Mouse (Mus musculus): ENCODE measurements at regions not wholly inside any gene's neighbourhood (a gene's known extent, or its start where the extent isn't known, plus 50 kb on each side); places are given as distances from the start of the nearest gene placed in this dataset.

DNA sequence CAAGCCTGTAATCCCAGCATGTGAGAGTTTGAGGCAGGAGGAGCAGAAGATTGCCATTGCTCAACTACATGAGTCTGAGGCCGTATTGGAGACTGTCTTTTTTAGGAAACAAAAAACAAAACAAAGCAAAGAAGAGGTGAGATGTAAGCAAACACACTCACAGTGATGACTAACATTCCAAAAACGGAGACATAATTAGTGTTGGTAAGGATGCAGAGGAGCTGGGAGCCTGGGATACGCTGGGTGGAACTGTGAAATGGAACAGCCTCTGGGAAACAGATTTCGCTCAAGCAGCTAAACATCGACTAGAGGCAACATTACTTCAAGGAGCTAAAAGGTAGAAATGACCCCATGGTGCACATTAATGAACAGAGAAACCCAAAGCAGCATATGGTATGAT lies 68.3 kb upstream of the Lrig1 start:
- no peak overlapping the region for H3K4me3 ChIP-seq (ENCODE audit: insufficient read depth, low read depth, low read length)
- no peaks in the 10 kb centered on the region for H3K4me1 ChIP-seq (ENCODE audit: control insufficient read depth, insufficient read depth, insufficient read length, low read length)
- H3K27ac ChIP-seq (replicated peaks; ENCODE audit: low read depth, low read length): no peak overlapping the region

- Histone ChIP-seq H3K4me1 (ENCODE audit: control insufficient read depth, insufficient read depth, insufficient read length, low read length) (peaks cover 2% of the 10 kb centered on the region; the same call in 1 of the 2 replicates), H3K27ac (replicated peaks; ENCODE audit: low read depth, low read length) (no peak overlapping the region), H3K4me3 (ENCODE audit: insufficient read depth, low read depth, low read length) (no peak overlapping the region)
Measured at GRCm38 (mm10) chr6:94765724-94766123, 65.8 kb upstream of the Lrig1 start.

DNA sequence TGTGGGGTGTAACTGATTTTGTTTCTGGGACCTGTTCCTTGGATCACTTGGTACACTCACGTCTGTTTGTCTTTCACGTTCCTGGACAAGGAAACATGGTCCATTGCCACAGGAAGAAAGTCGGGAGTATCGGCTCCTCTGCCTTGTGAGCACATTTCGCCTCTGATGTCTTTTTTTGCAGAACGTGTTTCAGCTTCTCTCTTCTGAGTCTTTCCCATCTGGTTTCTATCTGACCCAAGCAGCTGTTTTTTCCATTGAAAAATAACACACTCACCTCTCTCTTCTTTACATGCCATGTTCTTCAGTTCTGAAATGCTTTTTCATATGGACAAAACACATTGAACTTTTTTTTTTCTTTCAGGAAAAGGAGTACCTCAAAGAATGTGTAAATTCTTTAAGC lies 61.4 kb upstream of the Lrig1 start:
- Histone ChIP-seq H3K27ac (replicated peaks; ENCODE audit: low read depth, low read length) (no peak overlapping the region), H3K4me1 (ENCODE audit: control insufficient read depth, insufficient read depth, insufficient read length, low read length) (peaks cover 6% of the 10 kb centered on the region), H3K4me3 (ENCODE audit: insufficient read depth, low read depth, low read length) (no peak overlapping the region)

- no peak overlapping the region for H3K4me3 ChIP-seq (ENCODE audit: insufficient read depth, low read depth, low read length)
- H3K4me1 ChIP-seq (ENCODE audit: control insufficient read depth, insufficient read depth, insufficient read length, low read length): peaks cover 6% of the 10 kb centered on the region
- H3K27ac ChIP-seq (replicated peaks; ENCODE audit: low read depth, low read length): no peak overlapping the region
Measured at GRCm38 (mm10) chr6:94760629-94761111, 60.7 kb upstream of the Lrig1 start.

- Histone ChIP-seq H3K4me1 (ENCODE audit: control insufficient read depth, insufficient read depth, insufficient read length, low read length) (peaks cover 6% of the 10 kb centered on the region), H3K4me3 (ENCODE audit: insufficient read depth, low read depth, low read length) (no peak overlapping the region), H3K27ac (replicated peaks; ENCODE audit: low read depth, low read length) (no peak overlapping the region)
Measured at GRCm38 (mm10) chr6:94759649-94760048, 59.7 kb upstream of the Lrig1 start.

- H3K27ac ChIP-seq (replicated peaks; ENCODE audit: low read depth, low read length): no peak overlapping the region
- peaks cover 6% of the 10 kb centered on the region for H3K4me1 ChIP-seq (ENCODE audit: control insufficient read depth, insufficient read depth, insufficient read length, low read length)
- no peak overlapping the region for H3K4me3 ChIP-seq (ENCODE audit: insufficient read depth, low read depth, low read length)
Measured at GRCm38 (mm10) chr6:94756006-94756405, 56.0 kb upstream of the Lrig1 start.

GRCm38 (mm10) chr6:94755297-94755831 lies 55.4 kb upstream of the Lrig1 start:
- H3K4me3 ChIP-seq (ENCODE audit: insufficient read depth, low read depth, low read length): no peak overlapping the region
- H3K4me1 ChIP-seq (ENCODE audit: control insufficient read depth, insufficient read depth, insufficient read length, low read length): peaks cover 2% of the 10 kb centered on the region; the same call in 1 of the 2 replicates
- no peak overlapping the region for H3K27ac ChIP-seq (replicated peaks; ENCODE audit: low read depth, low read length)

GRCm38 (mm10) chr6:94754522-94754921 lies 54.6 kb upstream of the Lrig1 start:
- Histone ChIP-seq H3K4me1 (ENCODE audit: control insufficient read depth, insufficient read depth, insufficient read length, low read length) (peaks cover 2% of the 10 kb centered on the region; the same call in 1 of the 2 replicates), H3K27ac (replicated peaks; ENCODE audit: low read depth, low read length) (no peak overlapping the region), H3K4me3 (ENCODE audit: insufficient read depth, low read depth, low read length) (no peak overlapping the region)

DNA sequence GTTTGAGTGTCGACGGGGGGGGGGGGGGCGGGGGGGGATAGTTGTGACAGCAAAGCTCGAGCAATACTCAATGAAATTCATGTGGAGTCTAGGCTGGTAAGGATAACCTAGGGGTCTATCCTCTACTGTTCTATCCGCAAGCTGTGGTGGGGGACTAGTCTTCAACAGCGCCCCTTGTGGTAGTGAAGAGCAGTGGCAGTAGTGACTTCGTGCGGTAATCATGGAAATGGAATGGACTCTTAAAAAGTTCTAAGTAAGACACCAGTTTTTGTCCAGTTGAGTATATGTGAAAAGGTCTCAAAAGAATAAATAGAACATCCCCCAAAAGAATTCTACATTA lies 51.1 kb upstream of the Lrig1 start:
- Histone ChIP-seq H3K27ac (replicated peaks; ENCODE audit: low read depth, low read length) (no peak overlapping the region), H3K4me1 (ENCODE audit: control insufficient read depth, insufficient read depth, insufficient read length, low read length) (no peaks in the 10 kb centered on the region), H3K4me3 (ENCODE audit: insufficient read depth, low read depth, low read length) (no peak overlapping the region)

- Histone ChIP-seq H3K27ac (replicated peaks; ENCODE audit: low read depth, low read length) (no peak overlapping the region), H3K4me1 (ENCODE audit: control insufficient read depth, insufficient read depth, insufficient read length, low read length) (no peaks in the 10 kb centered on the region), H3K4me3 (ENCODE audit: insufficient read depth, low read depth, low read length) (no peak overlapping the region)
Measured at GRCm38 (mm10) chr6:94750228-94751100, 50.5 kb upstream of the Lrig1 start.
